Mouse (Mus musculus): ENCODE results near the gene Cacna1g. TPM values are rescaled to one million over a fixed set of nuclear protein-coding genes. Genes with fewer than 3 reads are reported as not detected.

Cacna1g gene
- polyA plus RNA-seq (2017; shearing (Covaris generic)) = under 1 TPM; 0.19 to 0.24 TPM

GRCm38 (mm10) chr11:94473707-94474543 lies at the start of gene Cacna1g:
Gene Cacna1g (minus strand): TSS chr11:94474198.

GRCm38 (mm10) chr11:94521219-94521843 lies 47.3 kb upstream of the Cacna1g start, which contains the start of gene Mycbpap:
Gene Mycbpap (minus strand): TSS chr11:94521742.

GRCm38 (mm10) chr11:94499661-94500152 lies 25.7 kb upstream of the Cacna1g start, which contains the start of gene Epn3:
Gene Epn3 (minus strand): TSS chr11:94499974.

GRCm38 (mm10) chr11:94486001-94486400 lies 12.0 kb upstream of the Cacna1g start, which contains the start of gene Spata20:
Gene Spata20 (minus strand): TSS chr11:94486179.

GRCm38 (mm10) chr11:94392672-94393109 lies 81.3 kb downstream of the Cacna1g start, which contains the start of gene Abcc3:
Gene Abcc3 (minus strand): TSS chr11:94392997.

Other genes starting within 250 kb of the Cacna1g start
- gene Wfikkn2, start 228.2 kb downstream of the Cacna1g start, polyA plus RNA-seq (2017; shearing (Covaris generic)) = under 1 TPM; 0.16 to 0.23 TPM
- gene Gm21885, start 192.3 kb downstream of the Cacna1g start, polyA plus RNA-seq (2017; shearing (Covaris generic)) = under 1 TPM in 1 of 2 experiments, not detected in 1; 0.51 TPM
- gene Luc7l3, start 152.2 kb downstream of the Cacna1g start, polyA plus RNA-seq (2017; shearing (Covaris generic)) = 10 to 100 TPM; 84.5 to 86.3 TPM
- 10 to 100 TPM; 52.0 to 56.5 TPM for gene Ankrd40, start 146.2 kb downstream of the Cacna1g start, polyA plus RNA-seq (2017; shearing (Covaris generic))
- 1 to 10 TPM; 4.2 to 9.9 TPM for gene Abcc3, start 81.2 kb downstream of the Cacna1g start, polyA plus RNA-seq (2017; shearing (Covaris generic))
- under 1 TPM in 1 of 2 experiments, not detected in 1; 0.36 TPM for gene Spata20, start 12.0 kb upstream of the Cacna1g start, polyA plus RNA-seq (2017; shearing (Covaris generic))
- gene Epn3, start 25.8 kb upstream of the Cacna1g start, polyA plus RNA-seq (2017; shearing (Covaris generic)) = under 1 TPM; 0.43 to 0.54 TPM
- gene Mycbpap, start 47.5 kb upstream of the Cacna1g start, polyA plus RNA-seq (2017; shearing (Covaris generic)) = under 1 TPM; 0.29 to 0.74 TPM
- 1 to 10 TPM; 3.3 to 4.2 TPM for gene Rsad1, start 75.1 kb upstream of the Cacna1g start, polyA plus RNA-seq (2017; shearing (Covaris generic))
- 1 to 10 TPM in 1 of 2 experiments, under 1 TPM in 1; 0.83 to 1.2 TPM for gene Chad, start 90.8 kb upstream of the Cacna1g start, polyA plus RNA-seq (2017; shearing (Covaris generic))
- 1 to 10 TPM; 4.8 to 6.3 TPM for gene Acsf2, start 127.7 kb upstream of the Cacna1g start, polyA plus RNA-seq (2017; shearing (Covaris generic))
- 10 to 100 TPM; 55.9 to 61.2 TPM for gene Lrrc59, start 155.6 kb upstream of the Cacna1g start, polyA plus RNA-seq (2017; shearing (Covaris generic))
- 10 to 100 TPM; 49.9 to 60.9 TPM for gene Mrpl27, start 179.6 kb upstream of the Cacna1g start, polyA plus RNA-seq (2017; shearing (Covaris generic))
- gene Eme1, start 179.8 kb upstream of the Cacna1g start, polyA plus RNA-seq (2017; shearing (Covaris generic)) = 1 to 10 TPM in 1 of 2 experiments, under 1 TPM in 1; 0.99 to 1.3 TPM
- gene Xylt2, start 203.3 kb upstream of the Cacna1g start, polyA plus RNA-seq (2017; shearing (Covaris generic)) = 10 to 100 TPM; 28.2 to 71.6 TPM
- under 1 TPM in 1 of 2 experiments, not detected in 1; 0.28 TPM for gene Gm11541, start 230.3 kb upstream of the Cacna1g start, polyA plus RNA-seq (2017; shearing (Covaris generic))

Measured in inflammation-experienced regulatory T-cells (primary cell).